Mouse (Mus musculus) midbrain, postnatal 0 days (tissue): ENCODE results near the gene Aurkaip1. TPM values are rescaled to one million over a fixed set of nuclear protein-coding genes. Genes with fewer than 3 reads are reported as not detected.

Source experiments
- ATAC-seq: fragments of 200-750 bp; cut with Nextera tagmentation; 2 replicates; pipeline ENCODE4 v1.8.0; 2017; ENCODE audit warnings: moderate number of reproducible peaks, mild to moderate bottlenecking, moderate TSS enrichment, moderate library complexity; ENCODE audit not compliant: low FRiP score
- DNase-seq: peaks from one replicate; pipeline ENCODE4 v3.0.0-alpha.2; 2015; ENCODE audit warnings: low spot score
- H3K27ac ChIP-seq: fragments of 300-500 bp; sonication (generic); 2 replicates; pipeline ENCODE4 v1.5.1; 2014; ENCODE audit warnings: low read depth, mild to moderate bottlenecking, low read length, mixed read lengths
- H3K27me3 ChIP-seq: fragments of 300-500 bp; sonication (generic); 2 replicates; pipeline ENCODE4 v1.6.1; 2014; ENCODE audit warnings: low read length, control low read depth, mixed read lengths; ENCODE audit not compliant: insufficient read depth
- H3K36me3 ChIP-seq: fragments of 300-500 bp; sonication (generic); 2 replicates; pipeline ENCODE4 v1.6.1; 2014; ENCODE audit warnings: low read length, control low read depth, mixed read lengths; ENCODE audit not compliant: insufficient read depth
- H3K4me1 ChIP-seq: fragments of 300-500 bp; sonication (generic); 2 replicates; pipeline ENCODE4 v1.6.1; 2014; ENCODE audit warnings: mild to moderate bottlenecking, control low read depth, antibody characterized with exemption, low read length, mixed read lengths; ENCODE audit not compliant: insufficient read depth
- H3K4me2 ChIP-seq: fragments of 300-500 bp; sonication (generic); 2 replicates; pipeline ENCODE4 v1.6.1; 2014; ENCODE audit warnings: low read depth, mild to moderate bottlenecking, low read length, mixed read lengths; ENCODE audit not compliant: poor library complexity, severe bottlenecking
- H3K4me3 ChIP-seq: fragments of 300-500 bp; sonication (generic); 2 replicates; pipeline ENCODE4 v1.5.1; 2014; ENCODE audit warnings: low read depth, mild to moderate bottlenecking, low read length, moderate library complexity
- H3K9ac ChIP-seq: fragments of 300-500 bp; sonication (generic); replicated peaks from 2 replicates; pipeline ENCODE4 v1.6.1; 2014; ENCODE audit warnings: mild to moderate bottlenecking, low read length, moderate library complexity, mixed read lengths; ENCODE audit not compliant: poor library complexity, severe bottlenecking
- H3K9me3 ChIP-seq: fragments of 300-500 bp; sonication (generic); 2 replicates; pipeline ENCODE4 v1.6.1; 2016; ENCODE audit warnings: low read length, control low read depth
- CTCF ChIP-seq: IDR thresholded peaks from 2 replicates; pipeline ENCODE4 v1.5.1; 2016; ENCODE audit warnings: antibody characterized with exemption, mild to moderate bottlenecking
- WGBS: fragments of 180-500 bp; shearing (Covaris S2); extraction: QIAGEN DNeasy Blood & Tissue Kit; methylation state at CpG from one replicate; pipeline ENCODE4 v1.1.7; 2014; 5-methylcytosine and 5-hydroxymethylcytosine counted together
- polyA plus RNA-seq: library from polyadenylated mRNA; unstranded; fragments of >200 nt; fragmentation: Nextera tagmentation; extraction: Ambion mirVana; gene quantifications from 2 replicates; pipeline ENCODE4 v1.2.1, GENCODE M21; 2015
- total RNA-seq: library from RNA; depleted of rRNA; stranded (reverse); fragments of >200 nt; gene quantifications from 2 replicates; pipeline ENCODE4 v1.2.3, GENCODE M21; 2014

Gene Aurkaip1
- total and polyA plus RNA-seq, 2 experiments from 2014 or later: 90.9 to 155 TPM

DNA sequence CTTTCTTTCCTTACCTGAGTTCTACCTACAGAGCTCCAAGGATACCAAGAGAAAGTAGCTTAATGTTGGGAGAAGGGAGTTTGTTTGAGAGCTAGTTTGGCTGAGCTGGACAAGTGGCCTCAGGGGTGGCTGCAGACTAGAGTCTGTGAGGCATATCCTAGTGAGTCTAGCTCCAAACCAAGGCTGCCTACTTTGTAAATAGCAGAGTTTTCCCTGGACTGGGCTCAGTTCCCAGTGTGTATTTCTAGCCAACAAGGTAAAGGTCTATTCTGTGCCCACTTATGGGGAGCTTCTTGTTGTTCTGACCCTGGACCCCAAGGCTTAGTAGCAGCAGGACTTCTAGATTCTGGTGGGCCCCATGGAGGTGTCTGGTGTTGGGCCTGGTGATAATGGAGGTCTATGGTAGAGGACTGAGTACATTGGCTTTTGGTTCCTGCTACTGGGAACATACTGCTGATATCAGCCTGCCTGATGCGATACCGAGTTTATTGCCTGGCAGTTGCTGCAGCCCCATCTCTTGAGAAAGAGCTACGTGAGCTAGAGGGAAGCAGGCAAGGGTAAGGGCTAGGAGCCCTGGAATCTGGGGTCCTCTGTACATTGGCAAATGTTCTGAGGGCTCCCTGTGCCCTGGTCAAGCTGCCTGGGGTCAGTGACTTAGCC is 18.9 kb downstream of the Aurkaip1 start:
- H3K4me2 ChIP-seq: 0 out of 2 replicates have a peak overlapping the region, but pooled peaks have one; percentile 24
- ATAC-seq: no peak
- peaks cover 16% of the 10 kb centered on the region for H3K36me3 ChIP-seq
- H3K27ac ChIP-seq: no peak overlapping the region
- H3K9me3 ChIP-seq: no peaks in the 10 kb centered on the region
- TF ChIP-seq CTCF: no peak
- H3K4me1 ChIP-seq: peaks cover 17% of the 10 kb centered on the region
- 96% methylated on average over 3 of the region's 3 CpGs for WGBS
- DNase-seq: no peak
- H3K4me3 ChIP-seq: no peak overlapping the region
- H3K27me3 ChIP-seq: no peaks in the 10 kb centered on the region
- no peak overlapping the region for H3K9ac ChIP-seq

DNA sequence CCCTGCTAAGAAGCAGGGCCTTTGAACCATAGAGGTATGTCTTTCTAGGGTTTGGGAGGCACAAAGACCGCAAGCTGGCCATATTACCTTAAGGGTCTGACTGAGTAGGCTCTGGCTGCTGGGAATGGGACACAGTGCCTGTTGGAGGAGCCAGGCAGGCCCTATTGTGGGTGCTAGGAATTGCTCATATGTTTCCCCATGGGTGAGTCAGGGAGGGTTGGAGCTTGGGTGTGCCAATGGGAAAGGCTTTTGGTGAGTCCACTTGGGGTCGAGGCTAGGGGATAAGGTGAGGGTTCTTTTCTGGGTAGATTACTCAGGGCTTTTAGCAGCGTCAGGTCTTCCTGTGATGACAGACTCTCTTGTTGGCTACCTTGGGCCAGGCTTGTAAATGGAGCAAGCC is 20.3 kb downstream of the Aurkaip1 start:
- no peak overlapping the region for H3K27ac ChIP-seq
- no peaks in the 10 kb centered on the region for H3K9me3 ChIP-seq
- H3K36me3 ChIP-seq: peaks cover 30% of the 10 kb centered on the region
- H3K27me3 ChIP-seq: no peaks in the 10 kb centered on the region
- no peak for TF ChIP-seq CTCF
- ATAC-seq (no peak), DNase-seq (no peak)
- no peak overlapping the region for H3K4me2 ChIP-seq
- no peak overlapping the region for H3K9ac ChIP-seq
- peaks cover 17% of the 10 kb centered on the region for H3K4me1 ChIP-seq
- 93% methylated on average over 3 of the region's 3 CpGs for WGBS
- H3K4me3 ChIP-seq: no peak overlapping the region

DNA sequence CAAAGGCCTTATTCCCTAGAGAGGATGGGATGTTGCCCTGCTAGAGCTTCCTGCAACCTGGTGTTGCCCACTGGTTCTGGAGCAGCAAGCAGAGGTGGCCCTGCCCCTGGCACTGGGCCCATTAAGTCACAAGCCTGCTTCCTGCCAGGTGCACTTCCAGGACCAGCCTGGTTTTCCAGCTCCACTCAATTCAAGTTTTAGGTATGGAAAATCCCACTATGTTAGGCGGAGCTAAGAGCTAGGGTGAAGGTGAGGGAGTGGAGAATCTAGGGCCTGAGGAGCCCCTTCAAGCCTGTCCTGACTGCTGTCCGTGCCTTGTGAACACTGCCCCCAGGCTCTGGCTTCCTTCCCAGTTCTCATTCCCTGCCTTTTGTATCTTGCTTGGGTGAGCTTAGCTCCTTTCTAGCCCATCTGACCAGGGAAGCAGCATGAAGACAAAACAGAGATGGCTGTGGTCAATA is 20.9 kb downstream of the Aurkaip1 start:
- TF ChIP-seq CTCF: no peak
- Histone ChIP-seq H3K4me1 (peaks cover 17% of the 10 kb centered on the region), H3K36me3 (peaks cover 37% of the 10 kb centered on the region), H3K27me3 (no peaks in the 10 kb centered on the region), H3K9ac (no peak overlapping the region), H3K27ac (no peak overlapping the region), H3K9me3 (no peaks in the 10 kb centered on the region), H3K4me2 (no peak overlapping the region), H3K4me3 (no peak overlapping the region)
- DNase-seq (no peak), ATAC-seq (no peak)
- 76% methylated on average over 2 of the region's 2 CpGs for WGBS

DNA sequence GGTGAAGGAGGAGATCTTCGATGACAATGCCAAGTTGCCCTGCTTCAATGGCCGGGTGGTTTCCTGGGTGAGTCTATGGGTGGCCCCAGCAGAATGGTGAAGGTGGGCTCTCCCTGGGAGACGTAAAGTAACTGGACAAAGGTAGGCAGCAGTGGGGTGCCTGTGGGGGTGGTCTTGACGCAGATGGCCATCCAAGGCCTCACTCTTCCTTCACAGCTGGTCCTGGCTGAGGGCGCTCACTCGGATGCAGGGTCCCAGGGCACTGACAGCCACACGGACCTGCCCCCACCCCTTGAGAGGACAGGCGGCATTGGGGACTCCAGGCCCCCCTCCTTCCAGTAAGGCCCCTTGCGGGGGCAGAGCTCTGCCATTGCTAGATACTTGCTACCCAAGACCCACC is 22.3 kb downstream of the Aurkaip1 start:
- H3K9me3 ChIP-seq: no peaks in the 10 kb centered on the region
- H3K27me3 ChIP-seq: no peaks in the 10 kb centered on the region
- no peak for TF ChIP-seq CTCF
- H3K4me1 ChIP-seq: peaks cover 14% of the 10 kb centered on the region
- ATAC-seq (no peak), DNase-seq (no peak)
- no peak overlapping the region for H3K27ac ChIP-seq
- no peak overlapping the region for H3K9ac ChIP-seq
- no peak overlapping the region for H3K4me3 ChIP-seq
- peaks cover 49% of the 10 kb centered on the region for H3K36me3 ChIP-seq
- WGBS: 93% methylated on average over 9 of the region's 9 CpGs
- H3K4me2 ChIP-seq: no peak overlapping the region

DNA sequence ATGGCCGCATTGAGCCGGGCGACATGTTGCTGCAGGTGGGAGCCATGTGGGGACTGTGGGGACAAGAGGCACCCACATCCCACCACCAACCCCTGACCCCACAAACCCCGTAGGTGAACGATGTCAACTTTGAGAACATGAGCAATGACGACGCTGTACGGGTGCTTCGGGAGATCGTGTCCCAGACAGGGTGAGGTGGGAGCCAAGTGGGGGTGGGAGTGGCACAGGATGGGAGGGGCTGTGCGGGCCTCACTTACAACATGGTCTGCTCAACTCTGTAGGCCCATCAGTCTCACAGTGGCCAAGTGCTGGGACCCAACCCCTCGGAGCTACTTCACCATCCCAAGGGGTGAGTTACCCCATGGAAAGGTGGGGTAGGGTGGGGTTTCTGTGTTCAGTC is 23.9 kb downstream of the Aurkaip1 start:
- no peak overlapping the region for H3K27ac ChIP-seq
- H3K4me1 ChIP-seq: 0 out of 2 replicates have a peak, but pooled peaks cover 3% of the 10 kb centered on the region
- H3K9me3 ChIP-seq: no peaks in the 10 kb centered on the region
- no peak overlapping the region for H3K9ac ChIP-seq
- no peak overlapping the region for H3K4me2 ChIP-seq
- TF ChIP-seq CTCF: no peak
- no peak for DNase-seq
- H3K4me3 ChIP-seq: no peak overlapping the region
- no peak for ATAC-seq
- no peaks in the 10 kb centered on the region for H3K27me3 ChIP-seq
- 95% methylated on average over 11 of the region's 12 CpGs for WGBS
- H3K36me3 ChIP-seq: peaks cover 64% of the 10 kb centered on the region

DNA sequence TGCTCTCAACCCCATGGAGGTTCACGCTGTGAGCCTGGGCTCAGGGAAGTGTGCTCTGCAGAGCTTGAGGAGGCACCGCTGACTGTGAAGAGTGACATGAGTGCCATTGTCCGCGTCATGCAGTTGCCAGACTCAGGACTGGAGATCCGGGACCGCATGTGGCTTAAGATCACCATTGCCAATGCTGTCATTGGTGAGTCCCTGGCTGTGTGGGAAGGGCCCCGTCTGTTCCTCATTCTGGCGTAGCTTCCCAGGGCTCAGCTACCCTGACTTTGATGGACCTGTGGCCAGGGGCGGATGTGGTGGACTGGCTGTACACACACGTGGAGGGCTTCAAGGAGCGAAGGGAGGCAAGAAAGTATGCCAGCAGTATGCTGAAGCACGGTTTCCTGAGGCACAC is 25.0 kb downstream of the Aurkaip1 start:
- no peak for TF ChIP-seq CTCF
- no peak for ATAC-seq
- WGBS: 91% methylated on average over 12 of the region's 12 CpGs

More for the DNA sequence above, 25.0 kb downstream of the Aurkaip1 start:
- Histone ChIP-seq H3K27me3 (no peaks in the 10 kb centered on the region), H3K4me1 (no peaks in the 10 kb centered on the region), H3K9ac (no peak overlapping the region), H3K4me2 (no peak overlapping the region), H3K4me3 (no peak overlapping the region), H3K36me3 (peaks cover 74% of the 10 kb centered on the region), H3K27ac (no peak overlapping the region), H3K9me3 (no peaks in the 10 kb centered on the region)
- no peak for DNase-seq
